Mouse (Mus musculus) limb, embryonic 12.5 days (tissue): ENCODE measurements around the gene Zfp655. TPM values are rescaled to one million over a fixed set of nuclear protein-coding genes. Genes with fewer than 3 reads are reported as not detected.
A peak's percentile ranks its signal among the peaks of the same experiment; 100 is the strongest.
"Not testable (repeated sequence)": the region's sequence is repeated elsewhere in the genome, so short reads cannot be mapped to it uniquely, and the experiment has no call there.

ENCODE experiments used
- ATAC-seq: fragments of 200-750 bp; cut with Nextera tagmentation; 2 replicates; pipeline ENCODE4 v1.8.0; 2017; ENCODE audit warnings: low read depth, moderate TSS enrichment; ENCODE audit not compliant: insufficient number of reproducible peaks, insufficient read depth, low FRiP score, low TSS enrichment
- H3K27ac ChIP-seq: fragments of 300-500 bp; sonication (generic); 2 replicates; pipeline ENCODE4 v1.5.1; 2016; ENCODE audit warnings: mild to moderate bottlenecking, moderate library complexity
- H3K27me3 ChIP-seq: fragments of 300-500 bp; sonication (generic); 2 replicates; pipeline ENCODE4 v1.6.1; 2016; ENCODE audit warnings: mild to moderate bottlenecking, moderate library complexity
- H3K36me3 ChIP-seq: fragments of 300-500 bp; sonication (generic); 2 replicates; pipeline ENCODE4 v1.6.1; 2016; ENCODE audit warnings: mild to moderate bottlenecking, moderate library complexity
- H3K4me1 ChIP-seq: fragments of 300-500 bp; sonication (generic); replicated peaks from 2 replicates; pipeline ENCODE4 v1.6.1; 2016
- H3K4me2 ChIP-seq: fragments of 300-500 bp; sonication (generic); 2 replicates; pipeline ENCODE4 v1.6.1; 2016; ENCODE audit warnings: mild to moderate bottlenecking, moderate library complexity
- H3K4me3 ChIP-seq: fragments of 300-500 bp; sonication (generic); replicated peaks from 2 replicates; pipeline ENCODE4 v1.5.1; 2016; ENCODE audit warnings: mild to moderate bottlenecking
- H3K9ac ChIP-seq: fragments of 300-500 bp; sonication (generic); replicated peaks from 2 replicates; pipeline ENCODE4 v1.6.1; 2016; ENCODE audit warnings: mild to moderate bottlenecking, moderate library complexity
- H3K9me3 ChIP-seq: fragments of 300-500 bp; sonication (generic); 2 replicates; pipeline ENCODE4 v1.6.1; 2016; ENCODE audit warnings: mild to moderate bottlenecking, moderate library complexity
- WGBS: fragments of 180-500 bp; shearing (Covaris S2); methylation state at CpG from one replicate; pipeline ENCODE4 v1.1.7; 2016; 5-methylcytosine and 5-hydroxymethylcytosine counted together
- polyA plus RNA-seq: library from polyadenylated mRNA; unstranded; fragments of >200 nt; fragmentation: Nextera tagmentation; extraction: Ambion mirVana; gene quantifications from 2 replicates; pipeline ENCODE4 v1.2.1, GENCODE M21; 2016

Gene Zfp655
- polyA plus RNA-seq, 1 experiment from 2014 or later: 34.2 TPM

DNA sequence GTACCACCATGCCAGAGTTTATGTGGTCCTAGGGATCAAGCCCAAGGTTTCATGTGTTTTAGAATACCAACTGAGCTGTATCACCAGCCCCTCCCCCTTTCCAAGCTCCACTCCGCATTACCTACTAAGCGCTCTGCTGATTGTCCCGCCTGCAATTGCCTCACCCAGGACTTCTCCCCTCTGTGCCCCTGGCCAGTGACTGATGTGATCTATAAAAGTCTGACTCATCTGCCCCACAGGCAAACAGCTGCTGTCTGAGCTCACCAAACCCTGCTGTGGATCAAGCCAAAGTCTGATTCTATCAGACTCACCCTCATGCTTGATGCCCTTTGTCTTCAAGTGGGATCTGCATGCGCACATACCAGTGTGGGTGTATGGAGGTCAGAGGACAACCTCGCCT is 8.7 kb upstream of the Zfp655 start:
- no peak overlapping the region for H3K4me2 ChIP-seq
- peaks cover 50% of the 10 kb centered on the region for H3K36me3 ChIP-seq
- ATAC-seq: no peak
- no peaks in the 10 kb centered on the region for H3K27me3 ChIP-seq
- no peak overlapping the region for H3K4me3 ChIP-seq
- H3K9me3 ChIP-seq: no peaks in the 10 kb centered on the region
- no peak overlapping the region for H3K27ac ChIP-seq
- no peak overlapping the region for H3K9ac ChIP-seq
- H3K4me1 ChIP-seq: no peaks in the 10 kb centered on the region
- 79% methylated on average over 5 of the region's 5 CpGs for WGBS

DNA sequence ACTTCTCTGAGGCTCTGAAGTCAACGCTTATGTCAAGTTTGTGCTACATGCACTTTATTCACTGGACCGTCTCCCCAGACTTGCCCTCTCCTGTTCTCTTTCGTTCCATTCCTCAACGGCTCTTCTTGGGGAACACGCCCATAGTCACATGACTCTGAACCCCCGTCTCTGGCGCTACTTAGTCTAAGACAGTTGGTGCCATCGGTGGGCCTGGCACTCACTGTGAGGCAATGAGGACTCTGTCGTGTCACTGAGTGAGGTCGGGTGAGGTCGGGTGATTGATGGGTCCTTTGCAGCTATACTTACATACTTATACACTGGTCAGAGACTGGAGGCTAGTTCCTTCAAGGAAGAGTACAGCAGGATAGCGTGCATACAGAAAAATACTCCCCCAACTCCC is 8.1 kb upstream of the Zfp655 start:
- Histone ChIP-seq H3K9ac (no peak overlapping the region), H3K27me3 (no peaks in the 10 kb centered on the region), H3K27ac (no peak overlapping the region), H3K36me3 (peaks cover 45% of the 10 kb centered on the region), H3K4me1 (no peaks in the 10 kb centered on the region), H3K4me3 (no peak overlapping the region), H3K4me2 (no peak overlapping the region), H3K9me3 (no peaks in the 10 kb centered on the region)
- whole genome bisulfite sequencing: 83% methylated on average over 12 of the region's 12 CpGs
- no peak for ATAC-seq

DNA sequence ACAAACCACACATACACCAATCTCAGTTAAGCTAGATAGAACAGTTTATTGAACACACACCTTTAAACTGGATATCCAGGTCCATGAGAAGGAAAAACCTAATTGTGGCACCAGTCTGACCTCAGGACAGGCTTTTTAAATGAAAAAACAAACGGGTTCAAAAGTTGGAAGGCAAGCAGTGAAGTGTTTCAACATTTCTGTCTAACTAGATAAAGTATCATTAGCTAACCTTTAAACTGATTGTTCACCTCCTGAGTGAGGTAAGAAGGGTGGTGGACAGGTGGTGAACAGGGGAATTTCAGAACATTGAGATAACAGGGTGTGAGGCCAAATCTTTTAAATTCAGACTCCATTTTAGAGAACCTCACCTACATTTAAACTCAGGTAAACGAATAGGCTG is 5.1 kb upstream of the Zfp655 start:
- Histone ChIP-seq H3K4me2 (no peak overlapping the region), H3K9ac (no peak overlapping the region), H3K4me1 (0 out of 2 replicates have a peak, but pooled peaks cover 6% of the 10 kb centered on the region), H3K36me3 (peaks cover 14% of the 10 kb centered on the region), H3K27me3 (no peaks in the 10 kb centered on the region), H3K27ac (no peak overlapping the region), H3K4me3 (no peak overlapping the region), H3K9me3 (no peaks in the 10 kb centered on the region)
- ATAC-seq: no peak
- 66% methylated on average over 2 of the region's 2 CpGs for WGBS

DNA sequence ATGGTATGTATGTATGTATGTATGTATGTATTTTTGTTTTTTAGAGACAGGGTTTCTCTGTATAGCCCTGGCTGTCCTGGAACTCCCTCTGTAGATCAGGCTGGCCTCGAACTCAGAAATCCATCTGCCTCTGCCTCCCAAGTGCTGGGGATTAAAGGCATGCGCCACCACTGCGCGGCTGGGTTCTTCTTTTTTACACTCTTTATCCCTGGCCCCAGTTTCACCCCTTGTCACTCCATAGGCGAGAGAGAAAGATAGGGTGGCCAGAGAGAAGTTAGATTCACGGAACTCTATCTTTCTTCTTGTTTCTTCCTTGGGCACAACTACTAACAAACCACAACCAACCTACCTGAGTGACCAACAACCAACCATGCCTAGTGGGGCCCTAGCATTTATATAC is 2.2 kb upstream of the Zfp655 start:
- H3K9me3 ChIP-seq, H3K27ac ChIP-seq, H3K4me3 ChIP-seq, ATAC-seq, H3K27me3 ChIP-seq, H3K9ac ChIP-seq, H3K4me2 ChIP-seq: not testable (repeated sequence)
- Histone ChIP-seq H3K36me3 (peaks cover 11% of the 10 kb centered on the region), H3K4me1 (peaks cover 16% of the 10 kb centered on the region; the same call in 1 of the 2 replicates)
- WGBS: 84% methylated on average over 6 of the region's 6 CpGs

DNA sequence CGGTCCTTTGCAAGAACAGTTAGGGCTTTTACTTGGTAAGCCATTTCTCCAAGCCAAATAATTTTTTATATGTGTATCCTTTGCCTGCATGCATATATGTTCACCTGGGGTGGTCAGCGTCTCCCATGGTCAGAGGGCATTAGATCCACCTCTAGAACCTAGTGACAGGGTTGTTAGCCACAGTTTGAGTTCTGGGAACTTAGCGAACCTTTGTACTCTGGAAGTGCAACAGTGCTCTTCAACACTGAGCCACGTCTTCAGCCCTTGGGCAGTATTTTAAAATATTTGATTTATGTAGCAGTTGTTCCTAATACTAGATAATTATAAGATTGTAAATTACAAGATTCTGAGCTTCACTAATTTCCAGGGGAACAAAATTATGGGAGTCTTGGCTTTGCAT is 874 bp upstream of the Zfp655 start:
- Histone ChIP-seq H3K36me3 (peaks cover 24% of the 10 kb centered on the region), H3K4me3 (peak overlapping the region; percentile 99; the same call in 1 of the 2 replicates), H3K9me3 (no peaks in the 10 kb centered on the region), H3K27ac (no peak overlapping the region), H3K9ac (no peak overlapping the region), H3K27me3 (no peaks in the 10 kb centered on the region), H3K4me1 (peaks cover 16% of the 10 kb centered on the region; the same call in 1 of the 2 replicates), H3K4me2 (peak overlapping the region; percentile 77)
- no peak for ATAC-seq
- 82% methylated on average over 4 of the region's 4 CpGs for WGBS

DNA sequence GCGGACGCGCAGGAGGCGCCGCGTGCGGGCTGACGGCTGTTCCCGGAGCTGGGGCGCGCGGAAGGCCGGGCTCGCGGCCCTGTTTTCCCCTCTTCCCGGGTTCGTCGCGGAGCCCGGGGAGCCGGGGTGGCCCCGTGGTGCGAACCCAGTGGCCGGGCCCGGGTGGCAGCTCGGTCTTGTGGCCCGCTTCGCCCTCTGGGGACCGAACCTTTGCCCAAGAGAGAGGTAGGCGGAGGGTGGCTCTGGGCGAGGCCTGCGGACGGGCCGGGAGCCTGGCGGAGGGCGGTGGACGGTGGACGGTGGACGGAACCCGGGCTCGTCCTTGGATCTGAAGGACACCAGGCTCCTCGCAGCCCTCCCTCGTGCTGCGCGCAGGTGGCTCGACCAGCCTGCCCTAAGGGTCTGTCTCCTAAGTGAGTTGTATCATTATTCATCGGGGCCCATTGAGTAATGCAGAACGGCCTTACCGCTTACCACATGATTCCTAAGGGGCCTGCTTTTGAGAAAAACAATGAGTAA is 437 bp downstream of the Zfp655 start:
- Histone ChIP-seq H3K36me3 (peaks cover 35% of the 10 kb centered on the region), H3K9me3 (no peaks in the 10 kb centered on the region), H3K4me3 (peak overlapping the region; percentile 99), H3K27me3 (no peaks in the 10 kb centered on the region), H3K4me2 (peak overlapping the region; percentile 77), H3K9ac (peak overlapping the region; percentile 98), H3K4me1 (peaks cover 16% of the 10 kb centered on the region; the same call in 1 of the 2 replicates), H3K27ac (peak overlapping the region; percentile 87)
- peak; percentile 56 for ATAC-seq
- WGBS: under 1% methylated on average over 47 of the region's 49 CpGs

DNA sequence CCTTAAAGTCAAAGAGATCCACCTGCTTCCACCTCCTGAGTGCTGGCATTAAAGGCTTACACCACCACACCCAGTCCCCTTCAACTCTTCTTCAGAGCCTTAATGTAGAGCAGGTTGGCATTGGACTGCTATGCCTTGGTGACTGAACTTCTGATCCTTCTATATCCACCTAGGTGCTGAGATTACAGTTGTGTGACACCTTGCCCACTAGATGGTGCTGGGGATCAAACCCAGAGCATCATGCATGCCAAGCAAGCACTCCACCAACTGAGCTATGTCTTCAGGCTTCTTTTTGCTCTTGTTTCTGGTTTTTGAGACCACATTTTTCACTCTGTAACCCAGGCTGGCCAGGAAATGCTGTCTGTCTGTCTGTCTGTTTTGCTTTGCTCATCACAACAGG is 3.1 kb downstream of the Zfp655 start:
- Histone ChIP-seq H3K4me2 (no peak overlapping the region), H3K4me3 (no peak overlapping the region), H3K9me3 (no peaks in the 10 kb centered on the region), H3K27ac (no peak overlapping the region), H3K27me3 (no peaks in the 10 kb centered on the region), H3K9ac (no peak overlapping the region), H3K4me1 (peaks cover 16% of the 10 kb centered on the region; the same call in 1 of the 2 replicates), H3K36me3 (peaks cover 55% of the 10 kb centered on the region)
- ATAC-seq: no peak

DNA sequence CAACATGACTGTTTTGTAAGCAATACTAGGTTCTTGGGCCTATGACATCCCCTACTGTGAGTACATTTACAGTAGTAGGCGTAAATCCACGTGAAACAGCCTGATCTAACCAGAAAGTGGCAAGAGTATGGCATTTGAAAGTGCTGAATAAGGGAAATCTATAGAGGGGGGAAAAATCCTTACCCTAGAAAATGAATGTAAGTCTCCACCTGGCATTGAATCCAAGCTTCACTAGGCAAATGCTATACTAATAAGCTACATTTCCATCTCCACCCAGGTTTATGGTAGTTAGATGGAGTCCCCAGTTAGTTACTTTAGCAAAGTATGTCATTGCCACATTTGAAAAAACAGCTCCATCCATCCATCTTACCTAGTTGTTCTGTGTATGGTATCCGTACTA is 18.0 kb downstream of the Zfp655 start:
- Histone ChIP-seq H3K4me2 (no peak overlapping the region), H3K4me1 (no peaks in the 10 kb centered on the region), H3K4me3 (no peak overlapping the region), H3K27me3 (no peaks in the 10 kb centered on the region), H3K27ac (no peak overlapping the region), H3K9ac (no peak overlapping the region), H3K9me3 (0 out of 2 replicates have a peak, but pooled peaks cover 4% of the 10 kb centered on the region), H3K36me3 (peaks cover 58% of the 10 kb centered on the region)
- WGBS: 91% methylated on average over 3 of the region's 3 CpGs
- ATAC-seq: no peak

DNA sequence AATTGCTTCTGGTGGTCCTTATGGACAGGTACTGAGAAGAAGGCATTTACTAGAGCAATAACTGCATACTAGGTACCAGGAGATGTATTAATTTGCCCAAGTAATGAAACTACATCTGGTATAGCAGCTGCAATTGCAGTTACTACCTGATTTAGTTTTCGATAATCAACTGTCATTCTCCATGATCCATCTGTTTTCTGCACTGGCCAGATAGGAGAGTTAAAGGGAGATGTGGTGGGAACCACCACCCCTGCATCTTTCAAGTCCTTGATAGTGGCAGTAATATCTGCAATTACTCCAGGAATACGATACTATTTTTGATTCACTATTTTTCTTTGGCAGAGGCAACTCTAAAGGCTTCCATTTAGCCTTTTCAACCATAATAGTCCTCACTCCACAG is 42.1 kb downstream of the Zfp655 start:
- not testable (repeated sequence) for H3K27ac ChIP-seq, ATAC-seq, H3K4me2 ChIP-seq, H3K4me1 ChIP-seq, H3K4me3 ChIP-seq, H3K9me3 ChIP-seq, H3K9ac ChIP-seq, H3K27me3 ChIP-seq, H3K36me3 ChIP-seq
- 87% methylated on average over 2 of the region's 2 CpGs for WGBS

DNA sequence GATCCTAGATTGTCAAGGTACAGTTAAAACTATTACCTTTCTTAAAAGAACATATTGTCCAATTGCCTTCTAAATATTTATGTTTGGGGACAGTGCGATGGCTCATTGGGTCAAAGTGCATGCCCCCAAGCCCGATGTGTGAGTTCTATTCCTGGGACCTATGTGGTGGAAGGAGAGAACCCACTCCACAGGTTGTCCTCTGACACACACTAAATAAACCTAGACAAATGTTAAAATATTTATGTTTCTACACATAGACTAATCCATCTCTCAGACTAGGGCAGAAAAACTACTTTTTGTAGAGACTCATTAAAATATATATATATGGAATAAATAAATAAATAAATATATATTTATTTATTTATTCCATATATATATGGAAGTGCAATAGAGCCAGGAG is 48.4 kb downstream of the Zfp655 start:
- H3K36me3 ChIP-seq: peaks cover 24% of the 10 kb centered on the region
- H3K9ac ChIP-seq: no peak overlapping the region
- H3K4me1 ChIP-seq: peaks cover 5% of the 10 kb centered on the region; the same call in 1 of the 2 replicates
- H3K4me2 ChIP-seq: no peak overlapping the region
- no peak overlapping the region for H3K27ac ChIP-seq
- peak overlapping the region; percentile 86; the same call in 1 of the 2 replicates for H3K4me3 ChIP-seq
- no peaks in the 10 kb centered on the region for H3K9me3 ChIP-seq
- 91% methylated on average over 2 of the region's 2 CpGs for WGBS
- H3K27me3 ChIP-seq: no peaks in the 10 kb centered on the region
- ATAC-seq: no peak

DNA sequence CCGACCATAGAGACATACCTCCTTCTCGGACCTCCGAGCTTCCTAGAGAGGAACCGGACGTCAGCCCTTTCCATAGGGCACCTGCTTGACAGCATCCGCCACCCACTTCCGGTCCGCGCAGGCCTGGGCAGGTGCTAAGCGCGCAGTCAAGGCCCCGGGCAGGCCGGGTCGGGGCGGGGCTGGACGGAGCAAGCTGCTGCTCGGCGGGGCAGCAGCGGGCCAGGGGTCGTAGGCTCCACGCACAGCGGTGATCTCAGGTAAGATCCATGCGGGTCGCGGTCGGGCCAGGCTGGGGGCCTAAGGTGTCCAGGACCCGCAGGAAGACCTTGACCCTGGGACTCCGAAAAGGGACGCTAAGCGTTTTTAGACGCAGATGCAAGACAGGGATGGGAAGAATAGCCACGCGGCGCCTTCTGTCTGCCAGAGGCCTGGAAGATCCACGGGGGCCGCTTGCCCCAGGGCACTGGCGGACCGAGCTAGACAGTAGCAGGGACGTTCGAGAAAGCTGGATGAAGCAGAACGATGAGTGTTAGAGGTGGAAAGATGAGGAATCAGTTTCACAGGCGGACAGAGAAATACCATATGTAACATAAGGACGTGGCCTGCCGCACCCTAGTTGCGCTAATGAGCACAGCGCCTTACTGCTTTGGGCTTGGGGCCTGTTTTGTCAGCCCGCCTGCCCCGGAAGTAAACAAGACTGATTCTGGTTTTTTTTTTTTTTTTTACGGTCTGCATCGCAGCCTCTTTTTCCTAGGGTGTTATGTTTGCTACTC is 49.0 kb downstream of the Zfp655 start, which contains the start of gene Zscan25:
Gene Zscan25 (plus strand): TSS at position 130 of the 773 bp plus-strand sequence.
- H3K36me3 ChIP-seq: peaks cover 30% of the 10 kb centered on the region
- peak within 1 kb of the TSS; percentile 90 for H3K9ac ChIP-seq
- under 1% methylated on average over 50 of the region's 50 CpGs for WGBS
- ATAC-seq: peak; percentile 99
- H3K27me3 ChIP-seq: no peaks in the 10 kb centered on the region
- no peaks in the 10 kb centered on the region for H3K9me3 ChIP-seq
- H3K27ac ChIP-seq: peak within 1 kb of the TSS; percentile 81
- peak within 1 kb of the TSS; percentile 86 for H3K4me3 ChIP-seq
- peak within 1 kb of the TSS; percentile 84 for H3K4me2 ChIP-seq
- peaks cover 5% of the 10 kb centered on the region; the same call in 1 of the 2 replicates for H3K4me1 ChIP-seq
